Mouse (Mus musculus) liver, embryonic 15.5 days (tissue): ENCODE results near the gene Sdccag8. TPM values are rescaled to one million over a fixed set of nuclear protein-coding genes. Genes with fewer than 3 reads are reported as not detected.
A peak's percentile ranks its signal among the peaks of the same experiment; 100 is the strongest.

Experiments used
- ATAC-seq: fragments of 200-750 bp; cut with Nextera tagmentation; 2 replicates; pipeline ENCODE4 v1.8.0; 2017; ENCODE audit warnings: moderate number of reproducible peaks, mild to moderate bottlenecking, moderate library complexity; ENCODE audit not compliant: insufficient read depth
- H3K27ac ChIP-seq: fragments of 300-500 bp; sonication (generic); replicated peaks from 2 replicates; pipeline ENCODE4 v1.5.1; 2015; ENCODE audit warnings: mild to moderate bottlenecking, inconsistent platforms
- H3K27me3 ChIP-seq: fragments of 300-500 bp; sonication (generic); 2 replicates; pipeline ENCODE4 v1.6.1; 2015; ENCODE audit warnings: mild to moderate bottlenecking, inconsistent platforms
- H3K36me3 ChIP-seq: fragments of 300-500 bp; sonication (generic); replicated peaks from 2 replicates; pipeline ENCODE4 v1.6.1; 2015; ENCODE audit warnings: moderate library complexity, mild to moderate bottlenecking, inconsistent platforms
- H3K4me1 ChIP-seq: fragments of 300-500 bp; sonication (generic); replicated peaks from 2 replicates; pipeline ENCODE4 v1.6.1; 2015; ENCODE audit warnings: inconsistent platforms
- H3K4me2 ChIP-seq: fragments of 300-500 bp; sonication (generic); 2 replicates; pipeline ENCODE4 v1.6.1; 2015; ENCODE audit warnings: moderate library complexity, mild to moderate bottlenecking, inconsistent platforms
- H3K4me3 ChIP-seq: fragments of 300-500 bp; sonication (generic); replicated peaks from 2 replicates; pipeline ENCODE4 v1.5.1; 2015; ENCODE audit warnings: mild to moderate bottlenecking, inconsistent platforms
- H3K9ac ChIP-seq: fragments of 300-500 bp; sonication (generic); 2 replicates; pipeline ENCODE4 v1.6.1; 2015; ENCODE audit warnings: moderate library complexity, mild to moderate bottlenecking, inconsistent platforms
- H3K9me3 ChIP-seq: fragments of 300-500 bp; sonication (generic); replicated peaks from 2 replicates; pipeline ENCODE4 v1.6.1; 2016; ENCODE audit warnings: inconsistent platforms
- WGBS: fragments of 180-500 bp; shearing (Covaris S2); methylation state at CpG from one replicate; pipeline ENCODE4 v1.1.7; 2015; ENCODE audit warnings: mixed read lengths; ENCODE audit not compliant: insufficient replicate concordance; 5-methylcytosine and 5-hydroxymethylcytosine counted together
- polyA plus RNA-seq: library from polyadenylated mRNA; unstranded; fragments of >200 nt; fragmentation: Nextera tagmentation; extraction: Ambion mirVana; gene quantifications from 2 replicates; pipeline ENCODE4 v1.2.1, GENCODE M21; 2015

Sdccag8 gene
- polyA plus RNA-seq, 1 experiment from 2014 or later = 5.0 TPM

- no peak overlapping the region for H3K4me3 ChIP-seq
- H3K9ac ChIP-seq = no peak overlapping the region
- 73% methylated on average over 33 of the region's 33 CpGs for WGBS
- no peaks in the 10 kb centered on the region for H3K27me3 ChIP-seq
- ATAC-seq = no peak
- H3K36me3 ChIP-seq = no peaks in the 10 kb centered on the region
- peaks cover 27% of the 10 kb centered on the region for H3K4me1 ChIP-seq
- no peak overlapping the region for H3K27ac ChIP-seq
- no peaks in the 10 kb centered on the region for H3K9me3 ChIP-seq
- peak overlapping the region; percentile 38; the same call in 1 of the 2 replicates for H3K4me2 ChIP-seq
Observed at GRCm38 (mm10) chr1:176997711-176998689, 183.5 kb downstream of the Sdccag8 start.

- no peak overlapping the region for H3K4me3 ChIP-seq
- peaks cover 22% of the 10 kb centered on the region for H3K4me1 ChIP-seq
- H3K9ac ChIP-seq = no peak overlapping the region
- H3K27me3 ChIP-seq = no peaks in the 10 kb centered on the region
- WGBS = 61% methylated on average over 6 of the region's 6 CpGs
- no peaks in the 10 kb centered on the region for H3K36me3 ChIP-seq
- ATAC-seq = no peak
- no peak overlapping the region for H3K4me2 ChIP-seq
- no peak overlapping the region for H3K27ac ChIP-seq
- no peaks in the 10 kb centered on the region for H3K9me3 ChIP-seq
Observed at GRCm38 (mm10) chr1:176999011-176999410, 184.6 kb downstream of the Sdccag8 start.

GRCm38 (mm10) chr1:177002951-177003350 lies 188.5 kb downstream of the Sdccag8 start:
- H3K4me1 ChIP-seq = no peaks in the 10 kb centered on the region
- H3K4me2 ChIP-seq = no peak overlapping the region
- H3K27me3 ChIP-seq = no peaks in the 10 kb centered on the region
- no peak for ATAC-seq
- H3K4me3 ChIP-seq = no peak overlapping the region
- no peaks in the 10 kb centered on the region for H3K36me3 ChIP-seq
- WGBS = 65% methylated on average over 6 of the region's 6 CpGs
- H3K9me3 ChIP-seq = no peaks in the 10 kb centered on the region
- no peak overlapping the region for H3K9ac ChIP-seq
- H3K27ac ChIP-seq = no peak overlapping the region

- 62% methylated on average over 4 of the region's 4 CpGs for WGBS
- Histone ChIP-seq H3K36me3 (no peaks in the 10 kb centered on the region), H3K4me2 (no peak overlapping the region), H3K27me3 (no peaks in the 10 kb centered on the region), H3K9ac (no peak overlapping the region), H3K4me3 (no peak overlapping the region), H3K27ac (no peak overlapping the region), H3K4me1 (no peaks in the 10 kb centered on the region), H3K9me3 (no peaks in the 10 kb centered on the region)
- no peak for ATAC-seq
Observed at GRCm38 (mm10) chr1:177004041-177004741, 189.7 kb downstream of the Sdccag8 start.

GRCm38 (mm10) chr1:177007405-177007804 lies 192.9 kb downstream of the Sdccag8 start:
- no peak for ATAC-seq
- WGBS = 63% methylated on average over 3 of the region's 3 CpGs
- H3K9me3 ChIP-seq = no peaks in the 10 kb centered on the region

GRCm38 (mm10) chr1:177008777-177009176 lies 194.3 kb downstream of the Sdccag8 start:
- Histone ChIP-seq H3K4me3 (no peak overlapping the region), H3K9me3 (no peaks in the 10 kb centered on the region), H3K4me2 (no peak overlapping the region), H3K4me1 (no peaks in the 10 kb centered on the region), H3K9ac (no peak overlapping the region), H3K36me3 (no peaks in the 10 kb centered on the region), H3K27ac (no peak overlapping the region), H3K27me3 (no peaks in the 10 kb centered on the region)
- 63% methylated on average over 1 of the region's 1 CpGs for WGBS
- ATAC-seq = no peak

More at GRCm38 (mm10) chr1:177007405-177007804, 192.9 kb downstream of the Sdccag8 start:
- no peaks in the 10 kb centered on the region for H3K36me3 ChIP-seq
- H3K9ac ChIP-seq = no peak overlapping the region
- H3K27me3 ChIP-seq = no peaks in the 10 kb centered on the region
- H3K27ac ChIP-seq = no peak overlapping the region
- H3K4me2 ChIP-seq = no peak overlapping the region
- H3K4me3 ChIP-seq = no peak overlapping the region
- H3K4me1 ChIP-seq = no peaks in the 10 kb centered on the region

- Histone ChIP-seq H3K4me2 (no peak overlapping the region), H3K36me3 (no peaks in the 10 kb centered on the region), H3K4me1 (no peaks in the 10 kb centered on the region), H3K4me3 (no peak overlapping the region), H3K9me3 (no peaks in the 10 kb centered on the region), H3K27me3 (no peaks in the 10 kb centered on the region), H3K27ac (no peak overlapping the region), H3K9ac (no peak overlapping the region)
- no peak for ATAC-seq
- WGBS = 59% methylated on average over 3 of the region's 3 CpGs
Observed at GRCm38 (mm10) chr1:177010041-177010440, 195.6 kb downstream of the Sdccag8 start.

GRCm38 (mm10) chr1:177010607-177011302 lies 196.3 kb downstream of the Sdccag8 start:
- no peak overlapping the region for H3K9ac ChIP-seq
- 67% methylated on average over 6 of the region's 6 CpGs for WGBS

GRCm38 (mm10) chr1:177011688-177012087 lies 197.2 kb downstream of the Sdccag8 start:
- H3K9me3 ChIP-seq = no peaks in the 10 kb centered on the region
- 68% methylated on average over 13 of the region's 13 CpGs for WGBS
- H3K27ac ChIP-seq = no peak overlapping the region
- H3K9ac ChIP-seq = no peak overlapping the region
- H3K36me3 ChIP-seq = no peaks in the 10 kb centered on the region
- ATAC-seq = no peak
- H3K4me3 ChIP-seq = no peak overlapping the region
- no peaks in the 10 kb centered on the region for H3K27me3 ChIP-seq
- no peak overlapping the region for H3K4me2 ChIP-seq
- H3K4me1 ChIP-seq = no peaks in the 10 kb centered on the region

More at GRCm38 (mm10) chr1:177010607-177011302, 196.3 kb downstream of the Sdccag8 start:
- no peaks in the 10 kb centered on the region for H3K4me1 ChIP-seq
- H3K4me2 ChIP-seq = no peak overlapping the region
- H3K9me3 ChIP-seq = no peaks in the 10 kb centered on the region
- H3K27ac ChIP-seq = no peak overlapping the region
- H3K4me3 ChIP-seq = no peak overlapping the region
- H3K27me3 ChIP-seq = no peaks in the 10 kb centered on the region
- ATAC-seq = no peak
- no peaks in the 10 kb centered on the region for H3K36me3 ChIP-seq

- no peak overlapping the region for H3K4me3 ChIP-seq
- H3K9me3 ChIP-seq = no peaks in the 10 kb centered on the region
- no peak overlapping the region for H3K27ac ChIP-seq
- H3K27me3 ChIP-seq = no peaks in the 10 kb centered on the region
- H3K9ac ChIP-seq = no peak overlapping the region
- 50% methylated on average over 3 of the region's 3 CpGs for WGBS
- no peaks in the 10 kb centered on the region for H3K36me3 ChIP-seq
- ATAC-seq = no peak
- no peaks in the 10 kb centered on the region for H3K4me1 ChIP-seq
- no peak overlapping the region for H3K4me2 ChIP-seq
Observed at GRCm38 (mm10) chr1:177012774-177013173, 198.3 kb downstream of the Sdccag8 start.

- 61% methylated on average over 1 of the region's 1 CpGs for WGBS
- ATAC-seq = peak; percentile 30; the same call in 1 of the 2 replicates
- Histone ChIP-seq H3K4me1 (no peaks in the 10 kb centered on the region), H3K27me3 (no peaks in the 10 kb centered on the region), H3K4me3 (no peak overlapping the region), H3K9ac (no peak overlapping the region), H3K9me3 (no peaks in the 10 kb centered on the region), H3K36me3 (no peaks in the 10 kb centered on the region), H3K27ac (no peak overlapping the region), H3K4me2 (no peak overlapping the region)
Observed at GRCm38 (mm10) chr1:177013313-177013712, 198.9 kb downstream of the Sdccag8 start.
